Mouse (Mus musculus): ENCODE data around the gene Chac1. TPM values are rescaled to one million over a fixed set of nuclear protein-coding genes. Genes with fewer than 3 reads are reported as not detected.

The Chac1 gene
- polyA plus RNA-seq, 1 experiment from 2014 or later: 8.5 TPM

GRCm38 (mm10) chr2:119379455-119379854 lies 28.4 kb downstream of the Chac1 start:
- H3K36me3 ChIP-seq (ENCODE audit: control insufficient read depth, insufficient read depth): peaks cover 33% of the 10 kb centered on the region
- no peak overlapping the region for H3K4me3 ChIP-seq (ENCODE audit: low read depth, low read length)
- no peak for ATAC-seq (ENCODE audit: low read depth)
- no peaks in the 10 kb centered on the region for H3K9me3 ChIP-seq (replicated peaks; ENCODE audit: control insufficient read depth, low read length)
- no peak overlapping the region for H3K9ac ChIP-seq (ENCODE audit: low read depth, low read length)
- no peak overlapping the region for H3K27ac ChIP-seq (ENCODE audit: low read length)
- H3K27me3 ChIP-seq (ENCODE audit: control insufficient read depth, insufficient read depth, low read depth, low read length): no peaks in the 10 kb centered on the region
- no peak overlapping the region for H3K4me2 ChIP-seq (ENCODE audit: low read depth, low read length)
- 77% methylated on average over 3 of the region's 3 CpGs for WGBS (ENCODE audit: insufficient replicate concordance)
- H3K4me1 ChIP-seq (ENCODE audit: control insufficient read depth, low read depth, low read length): no peaks in the 10 kb centered on the region

DNA sequence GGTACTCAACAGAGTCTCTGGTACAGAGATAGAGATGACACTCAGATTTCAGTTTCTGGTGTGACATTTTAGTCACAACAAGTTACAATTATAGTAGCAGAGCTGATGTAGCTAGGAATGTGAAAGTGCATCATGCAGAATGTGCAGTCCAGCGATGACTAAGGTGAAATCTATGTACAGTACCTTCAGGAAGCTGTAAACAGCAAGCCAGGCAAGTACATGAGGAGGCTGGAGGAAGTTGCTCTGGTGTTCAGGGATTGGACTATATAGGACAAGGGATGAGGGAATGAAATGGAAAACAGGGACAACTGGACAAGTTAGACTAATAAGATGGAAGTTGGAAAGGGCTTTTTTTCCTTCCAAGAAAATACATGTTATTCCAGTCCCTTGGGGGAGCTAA lies 37.2 kb downstream of the Chac1 start:
- no peak overlapping the region for H3K27ac ChIP-seq (ENCODE audit: low read length)
- 78% methylated on average over 1 of the region's 1 CpGs for WGBS (ENCODE audit: insufficient replicate concordance)
- no peak overlapping the region for H3K4me2 ChIP-seq (ENCODE audit: low read depth, low read length)
- no peak for ATAC-seq (ENCODE audit: low read depth)
- no peaks in the 10 kb centered on the region for H3K4me1 ChIP-seq (ENCODE audit: control insufficient read depth, low read depth, low read length)
- H3K36me3 ChIP-seq (ENCODE audit: control insufficient read depth, insufficient read depth): peaks cover 4% of the 10 kb centered on the region
- H3K9ac ChIP-seq (ENCODE audit: low read depth, low read length): no peak overlapping the region
- H3K9me3 ChIP-seq (replicated peaks; ENCODE audit: control insufficient read depth, low read length): no peaks in the 10 kb centered on the region
- no peaks in the 10 kb centered on the region for H3K27me3 ChIP-seq (ENCODE audit: control insufficient read depth, insufficient read depth, low read depth, low read length)
- no peak overlapping the region for H3K4me3 ChIP-seq (ENCODE audit: low read depth, low read length)

- H3K27me3 ChIP-seq (ENCODE audit: control insufficient read depth, insufficient read depth, low read depth, low read length): no peaks in the 10 kb centered on the region
- H3K4me3 ChIP-seq (ENCODE audit: low read depth, low read length): no peak overlapping the region
- H3K27ac ChIP-seq (ENCODE audit: low read length): no peak overlapping the region
- H3K9me3 ChIP-seq (replicated peaks; ENCODE audit: control insufficient read depth, low read length): no peaks in the 10 kb centered on the region
- H3K9ac ChIP-seq (ENCODE audit: low read depth, low read length): no peak overlapping the region
- WGBS (ENCODE audit: insufficient replicate concordance): 91% methylated on average over 4 of the region's 4 CpGs
- peaks cover 4% of the 10 kb centered on the region for H3K36me3 ChIP-seq (ENCODE audit: control insufficient read depth, insufficient read depth)
- no peaks in the 10 kb centered on the region for H3K4me1 ChIP-seq (ENCODE audit: control insufficient read depth, low read depth, low read length)
- ATAC-seq (ENCODE audit: low read depth): no peak
- H3K4me2 ChIP-seq (ENCODE audit: low read depth, low read length): no peak overlapping the region
Measured at GRCm38 (mm10) chr2:119389992-119390391, 39.0 kb downstream of the Chac1 start.

DNA sequence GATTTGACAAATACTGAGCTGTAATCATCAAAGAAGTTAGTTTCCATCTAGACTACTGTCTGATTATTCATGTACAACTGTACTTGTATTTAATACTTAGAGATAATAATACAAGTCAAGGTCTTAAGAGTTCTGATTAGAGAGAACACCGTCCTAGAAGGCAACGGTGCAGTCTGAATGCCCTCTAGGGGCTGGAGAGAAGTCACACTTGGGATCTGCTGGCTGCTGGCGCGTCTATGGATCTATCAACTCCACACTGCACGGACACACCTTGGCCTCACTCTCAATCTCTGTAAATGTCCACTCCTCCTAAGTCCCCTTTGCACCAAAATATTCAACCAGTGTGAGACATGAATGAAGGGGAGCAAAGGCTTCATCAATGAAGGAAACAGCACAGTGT lies 47.2 kb downstream of the Chac1 start:
- Histone ChIP-seq H3K27me3 (ENCODE audit: control insufficient read depth, insufficient read depth, low read depth, low read length) (no peaks in the 10 kb centered on the region), H3K36me3 (ENCODE audit: control insufficient read depth, insufficient read depth) (no peaks in the 10 kb centered on the region; the same call in 1 of the 2 replicates), H3K9me3 (replicated peaks; ENCODE audit: control insufficient read depth, low read length) (no peaks in the 10 kb centered on the region), H3K4me3 (ENCODE audit: low read depth, low read length) (no peak overlapping the region), H3K27ac (ENCODE audit: low read length) (no peak overlapping the region), H3K4me2 (ENCODE audit: low read depth, low read length) (no peak overlapping the region), H3K9ac (ENCODE audit: low read depth, low read length) (no peak overlapping the region), H3K4me1 (ENCODE audit: control insufficient read depth, low read depth, low read length) (no peaks in the 10 kb centered on the region)
- WGBS (ENCODE audit: insufficient replicate concordance): 84% methylated on average over 5 of the region's 5 CpGs
- ATAC-seq (ENCODE audit: low read depth): no peak

DNA sequence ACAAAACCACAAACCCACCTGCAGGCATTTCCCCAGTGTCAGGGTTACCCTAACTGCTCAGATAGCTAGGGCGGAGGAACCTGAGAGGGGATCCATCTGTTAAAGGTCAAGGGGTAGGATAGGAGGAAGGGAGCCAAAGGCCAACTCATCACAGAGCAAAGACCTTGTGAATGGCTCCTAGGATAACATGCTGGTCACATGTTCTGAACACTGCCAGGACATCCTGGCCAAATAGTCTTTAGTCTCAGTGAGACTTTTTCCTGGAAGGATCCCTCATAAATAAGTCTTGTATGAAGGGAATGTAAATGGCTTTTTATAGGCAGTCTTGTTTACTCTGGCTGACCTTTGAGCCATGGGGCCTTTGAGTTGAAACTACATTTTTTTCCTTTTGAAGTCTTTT lies 47.6 kb downstream of the Chac1 start:
- no peak for ATAC-seq (ENCODE audit: low read depth)
- no peak overlapping the region for H3K27ac ChIP-seq (ENCODE audit: low read length)

GRCm38 (mm10) chr2:119399313-119399712 lies 48.3 kb downstream of the Chac1 start:
- Histone ChIP-seq H3K4me3 (ENCODE audit: low read depth, low read length) (no peak overlapping the region), H3K9ac (ENCODE audit: low read depth, low read length) (no peak overlapping the region), H3K27ac (ENCODE audit: low read length) (no peak overlapping the region), H3K27me3 (ENCODE audit: control insufficient read depth, insufficient read depth, low read depth, low read length) (no peaks in the 10 kb centered on the region), H3K4me1 (ENCODE audit: control insufficient read depth, low read depth, low read length) (no peaks in the 10 kb centered on the region), H3K4me2 (ENCODE audit: low read depth, low read length) (no peak overlapping the region), H3K36me3 (ENCODE audit: control insufficient read depth, insufficient read depth) (no peaks in the 10 kb centered on the region; the same call in 1 of the 2 replicates), H3K9me3 (replicated peaks; ENCODE audit: control insufficient read depth, low read length) (no peaks in the 10 kb centered on the region)
- no peak for ATAC-seq (ENCODE audit: low read depth)

More for the DNA sequence above, 47.6 kb downstream of the Chac1 start:
- Histone ChIP-seq H3K9me3 (replicated peaks; ENCODE audit: control insufficient read depth, low read length) (no peaks in the 10 kb centered on the region), H3K4me3 (ENCODE audit: low read depth, low read length) (no peak overlapping the region), H3K27me3 (ENCODE audit: control insufficient read depth, insufficient read depth, low read depth, low read length) (no peaks in the 10 kb centered on the region), H3K4me2 (ENCODE audit: low read depth, low read length) (no peak overlapping the region), H3K4me1 (ENCODE audit: control insufficient read depth, low read depth, low read length) (no peaks in the 10 kb centered on the region), H3K36me3 (ENCODE audit: control insufficient read depth, insufficient read depth) (no peaks in the 10 kb centered on the region; the same call in 1 of the 2 replicates), H3K9ac (ENCODE audit: low read depth, low read length) (no peak overlapping the region)
- WGBS (ENCODE audit: insufficient replicate concordance): 63% methylated on average over 1 of the region's 1 CpGs

Other genes starting within 250 kb of the Chac1 start
- gene Rad51, start 238.4 kb upstream of the Chac1 start, polyA plus RNA-seq (2015; fragmentation: Nextera tagmentation; extraction: Ambion mirVana): 26.4 and 30.0 TPM in 2 replicates
- gene Rmdn3, start 194.2 kb upstream of the Chac1 start, polyA plus RNA-seq (2015; fragmentation: Nextera tagmentation; extraction: Ambion mirVana): 44.1 and 45.6 TPM in 2 replicates
- gene Gchfr, start 183.5 kb upstream of the Chac1 start, polyA plus RNA-seq (2015; fragmentation: Nextera tagmentation; extraction: Ambion mirVana): 97.7 and 115 TPM in 2 replicates
- gene Gm14137, start 176.7 kb upstream of the Chac1 start, polyA plus RNA-seq (2015; fragmentation: Nextera tagmentation; extraction: Ambion mirVana): 0.14 and 0.18 TPM in 2 replicates
- gene Zfyve19, start 142.6 kb upstream of the Chac1 start, polyA plus RNA-seq (2015; fragmentation: Nextera tagmentation; extraction: Ambion mirVana): 17.1 and 20.4 TPM in 2 replicates
- gene Dnajc17, start 142.4 kb upstream of the Chac1 start, polyA plus RNA-seq (2015; fragmentation: Nextera tagmentation; extraction: Ambion mirVana): 5.9 and 6.6 TPM in 2 replicates
- not detected in 2 replicates for gene Ppp1r14d, start 121.3 kb upstream of the Chac1 start, polyA plus RNA-seq (2015; fragmentation: Nextera tagmentation; extraction: Ambion mirVana)
- gene Spint1, start 113.9 kb upstream of the Chac1 start, polyA plus RNA-seq (2015; fragmentation: Nextera tagmentation; extraction: Ambion mirVana): 0.29 and 1.1 TPM in 2 replicates
- 0.20 TPM in 1 of 2 replicates, not detected in the other for gene Rhov, start 80.0 kb upstream of the Chac1 start, polyA plus RNA-seq (2015; fragmentation: Nextera tagmentation; extraction: Ambion mirVana)
- 5.5 and 6.3 TPM in 2 replicates for gene Vps18, start 62.5 kb upstream of the Chac1 start, polyA plus RNA-seq (2015; fragmentation: Nextera tagmentation; extraction: Ambion mirVana)
- gene Dll4, start 25.4 kb upstream of the Chac1 start, polyA plus RNA-seq (2015; fragmentation: Nextera tagmentation; extraction: Ambion mirVana): 2.0 and 2.1 TPM in 2 replicates
- gene Ino80, start 126.5 kb downstream of the Chac1 start, polyA plus RNA-seq (2015; fragmentation: Nextera tagmentation; extraction: Ambion mirVana): 1.1 and 1.3 TPM in 2 replicates
- 0.14 and 0.34 TPM in 2 replicates for gene Exd1, start 196.4 kb downstream of the Chac1 start, polyA plus RNA-seq (2015; fragmentation: Nextera tagmentation; extraction: Ambion mirVana)
- gene Chp1, start 196.5 kb downstream of the Chac1 start, polyA plus RNA-seq (2015; fragmentation: Nextera tagmentation; extraction: Ambion mirVana): 68.8 and 69.6 TPM in 2 replicates